Comparison of ENCODE assay signal across 8 mouse cellular contexts in genomic region chr9:14173631-14174323, GRCm38 (mm10).
DNase-seq lines count a peak whose midpoint lies in the region; ATAC-seq and TF ChIP-seq lines count a peak whose summit lies in the region.

No protein-coding gene starts in this region.

- no peak for TF ChIP-seq CTCF in gastrocnemius, adult 2 months (IDR thresholded peaks at IDR 0.05)

- no peaks in the 10 kb centered on the region for H3K36me3 ChIP-seq in hindbrain, embryonic 14.5 days (replicated peaks; ENCODE audit: control insufficient read depth, insufficient read depth)
- H3K36me3 ChIP-seq in midbrain, embryonic 10.5 days: no peaks in the 10 kb centered on the region
- no peaks in the 10 kb centered on the region for H3K36me3 ChIP-seq in stomach, embryonic 15.5 days

- 0 out of 2 replicates have a peak overlapping the region, but pooled peaks have one; percentile 17 for H3K4me2 ChIP-seq in hindbrain, embryonic 14.5 days (replicated peaks)
- peak overlapping the region; percentile 35; the same call in 1 of the 2 replicates for H3K4me2 ChIP-seq in stomach, embryonic 15.5 days

- H3K4me3 ChIP-seq in gastrocnemius, adult 2 months: peak overlapping the region; percentile 47
- H3K4me3 ChIP-seq in hindbrain, embryonic 14.5 days (replicated peaks; ENCODE audit: low read length): no peak overlapping the region
- H3K4me3 ChIP-seq in midbrain, embryonic 10.5 days: no peak overlapping the region
- no peak overlapping the region for H3K4me3 ChIP-seq in stomach, embryonic 15.5 days (replicated peaks)

- WGBS in hindbrain, embryonic 14.5 days: 18% methylated on average over 11 of the region's 11 CpGs
- WGBS in midbrain, embryonic 10.5 days: 22% methylated on average over 11 of the region's 11 CpGs
- WGBS in stomach, embryonic 15.5 days: 20% methylated on average over 11 of the region's 11 CpGs

- H3K9ac ChIP-seq in hindbrain, embryonic 14.5 days: no peak overlapping the region
- no peak overlapping the region for H3K9ac ChIP-seq in stomach, embryonic 15.5 days

- H3K27ac ChIP-seq in gastrocnemius, adult 2 months: peak overlapping the region; percentile 80
- H3K27ac ChIP-seq in hindbrain, embryonic 14.5 days: peak overlapping the region; percentile 68
- peak overlapping the region; percentile 35; the same call in 1 of the 2 replicates for H3K27ac ChIP-seq in midbrain, embryonic 10.5 days (replicated peaks)
- peak overlapping the region; percentile 94 for H3K27ac ChIP-seq in stomach, embryonic 15.5 days

- peak; percentile 67 for DNase-seq in adrenal gland, adult 2 months
- DNase-seq in cerebellum, postnatal 14 days: peak; percentile 39 to 56
- peak; percentile 77 for DNase-seq in gastrocnemius, adult 2 months
- peak; percentile 74 for DNase-seq in hindbrain, embryonic 14.5 days (ENCODE audit: low spot score)
- DNase-seq in layer of hippocampus, postnatal 14 days (ENCODE audit: low spot score in 2 of 2): peak; percentile 37 to 64
- DNase-seq in midbrain, embryonic 10.5 days (ENCODE audit: low spot score): no peak
- no peak for DNase-seq in MN1 (ENCODE audit: low spot score)

- ATAC-seq in hindbrain, embryonic 14.5 days (ENCODE audit: low FRiP score): peak; percentile 92
- peak; percentile 79 for ATAC-seq in stomach, embryonic 15.5 days (ENCODE audit: insufficient read depth, low FRiP score, low read depth)

- peaks cover 34% of the 10 kb centered on the region for H3K4me1 ChIP-seq in hindbrain, embryonic 14.5 days (replicated peaks; ENCODE audit: control insufficient read depth, insufficient read depth, low read length)
- H3K4me1 ChIP-seq in midbrain, embryonic 10.5 days: peaks cover 25% of the 10 kb centered on the region
- H3K4me1 ChIP-seq in stomach, embryonic 15.5 days: peaks cover 38% of the 10 kb centered on the region

- H3K27me3 ChIP-seq in hindbrain, embryonic 14.5 days (ENCODE audit: control insufficient read depth, insufficient read depth, low read length): no peaks in the 10 kb centered on the region
- no peaks in the 10 kb centered on the region for H3K27me3 ChIP-seq in midbrain, embryonic 10.5 days (ENCODE audit: low read depth, poor library complexity, severe bottlenecking)
- no peaks in the 10 kb centered on the region for H3K27me3 ChIP-seq in stomach, embryonic 15.5 days (replicated peaks)

- no peaks in the 10 kb centered on the region for H3K9me3 ChIP-seq in hindbrain, embryonic 14.5 days (ENCODE audit: control insufficient read depth, low read length)
- H3K9me3 ChIP-seq in midbrain, embryonic 10.5 days (replicated peaks): no peaks in the 10 kb centered on the region
- no peaks in the 10 kb centered on the region for H3K9me3 ChIP-seq in stomach, embryonic 15.5 days

- intact Hi-C loops in gastrocnemius, adult 2 months (cut with DNase I): loop anchor here (10.0 kb wide), 1 partner anchor 101 kb away; the partner anchor contains the start of gene Sesn3

Comparison
In these comparisons a context has a peak if more than half of its experiments do, and no peak if none do; other contexts are left out.
1. DNase-seq: peak in adrenal gland, adult 2 months (single experiment), cerebellum, postnatal 14 days (2 of 2), gastrocnemius, adult 2 months (single experiment), hindbrain, embryonic 14.5 days (single experiment) and layer of hippocampus, postnatal 14 days (2 of 2); none in midbrain, embryonic 10.5 days (single experiment) and MN1 (single experiment).
2. H3K27ac ChIP-seq: peak in every context shown above with its lines; median percentile 94 in stomach, embryonic 15.5 days; 80 in gastrocnemius, adult 2 months; 68 in hindbrain, embryonic 14.5 days; 35 in midbrain, embryonic 10.5 days.